Mouse (Mus musculus): ENCODE data around the gene Prkch.

- TF ChIP-seq EP300 (optimal IDR thresholded peaks at IDR 0.05) (no peak), CTCF (IDR thresholded peaks at IDR 0.05; ENCODE audit: low read depth) (no peak)
Observed at GRCm38 (mm10) chr12:73602974-73603373, 18.4 kb downstream of the Prkch start.

All from stomach, postnatal 0 days (tissue).